Mouse (Mus musculus) CD4-positive naive resting alpha-beta T cell, adult 57 days (primary cell): ENCODE results near the gene Gm4922. TPM values are rescaled to one million over a fixed set of nuclear protein-coding genes. Genes with fewer than 3 reads are reported as not detected.

Source experiments
- total RNA-seq: library from RNA; stranded (reverse); gene quantifications from one replicate; pipeline ENCODE4 v1.2.4, GENCODE M21; 2023

The Gm4922 gene
- total RNA-seq, result not detected

GRCm38 (mm10) chr10:18786693-18787092, at the start of gene Gm4922:
Gene Gm4922, minus strand, starts transcription at chr10:18786793.

GRCm38 (mm10) chr10:18743286-18744142, 43.1 kb downstream of the Gm4922 start, which contains the start of gene Arfgef3:
Gene Arfgef3, minus strand, starts transcription at chr10:18743949.

Other genes starting within 250 kb of the Gm4922 start
- not detected for gene Hebp2, start 240.7 kb downstream of the Gm4922 start, total RNA-seq
- gene Arfgef3, start 42.8 kb downstream of the Gm4922 start, total RNA-seq, result 0.03 TPM
- gene Perp, start 58.2 kb upstream of the Gm4922 start, total RNA-seq, result 0.59 TPM
- 2,306 TPM for gene Tnfaip3, start 228.9 kb upstream of the Gm4922 start, total RNA-seq